Mouse (Mus musculus) neural tube, embryonic 12.5 days (tissue): ENCODE measurements around the gene Lipe. TPM values are rescaled to one million over a fixed set of nuclear protein-coding genes. Genes with fewer than 3 reads are reported as not detected.

ENCODE experiments used
- ATAC-seq: fragments of 200-750 bp; cut with Nextera tagmentation; 2 replicates; pipeline ENCODE4 v1.8.0; 2017; ENCODE audit warnings: low read depth, mild to moderate bottlenecking, moderate TSS enrichment, moderate library complexity; ENCODE audit not compliant: low FRiP score
- H3K27ac ChIP-seq: fragments of 300-500 bp; sonication (generic); 2 replicates; pipeline ENCODE4 v1.5.1; 2016
- H3K27me3 ChIP-seq: fragments of 300-500 bp; sonication (generic); replicated peaks from 2 replicates; pipeline ENCODE4 v1.6.1; 2016; ENCODE audit warnings: mild to moderate bottlenecking
- H3K36me3 ChIP-seq: fragments of 300-500 bp; sonication (generic); 2 replicates; pipeline ENCODE4 v1.6.1; 2016; ENCODE audit warnings: mild to moderate bottlenecking
- H3K4me1 ChIP-seq: fragments of 300-500 bp; sonication (generic); 2 replicates; pipeline ENCODE4 v1.6.1; 2016
- H3K4me2 ChIP-seq: fragments of 300-500 bp; sonication (generic); replicated peaks from 2 replicates; pipeline ENCODE4 v1.6.1; 2016; ENCODE audit warnings: mild to moderate bottlenecking
- H3K4me3 ChIP-seq: fragments of 300-500 bp; sonication (generic); 2 replicates; pipeline ENCODE4 v1.5.1; 2016
- H3K9ac ChIP-seq: fragments of 300-500 bp; sonication (generic); 2 replicates; pipeline ENCODE4 v1.6.1; 2016; ENCODE audit warnings: mild to moderate bottlenecking
- H3K9me3 ChIP-seq: fragments of 300-500 bp; sonication (generic); 2 replicates; pipeline ENCODE4 v1.6.1; 2016; ENCODE audit warnings: mild to moderate bottlenecking
- WGBS: fragments of 180-500 bp; shearing (Covaris S2); methylation state at CpG from one replicate; pipeline ENCODE4 v1.1.7; 2016; 5-methylcytosine and 5-hydroxymethylcytosine counted together
- polyA plus RNA-seq: library from polyadenylated mRNA; unstranded; fragments of >200 nt; fragmentation: Nextera tagmentation; extraction: Ambion mirVana; gene quantifications from 2 replicates; pipeline ENCODE4 v1.2.1, GENCODE M21; 2016

Gene Lipe
- 10.7 and 11.6 TPM in 2 replicates for polyA plus RNA-seq

DNA sequence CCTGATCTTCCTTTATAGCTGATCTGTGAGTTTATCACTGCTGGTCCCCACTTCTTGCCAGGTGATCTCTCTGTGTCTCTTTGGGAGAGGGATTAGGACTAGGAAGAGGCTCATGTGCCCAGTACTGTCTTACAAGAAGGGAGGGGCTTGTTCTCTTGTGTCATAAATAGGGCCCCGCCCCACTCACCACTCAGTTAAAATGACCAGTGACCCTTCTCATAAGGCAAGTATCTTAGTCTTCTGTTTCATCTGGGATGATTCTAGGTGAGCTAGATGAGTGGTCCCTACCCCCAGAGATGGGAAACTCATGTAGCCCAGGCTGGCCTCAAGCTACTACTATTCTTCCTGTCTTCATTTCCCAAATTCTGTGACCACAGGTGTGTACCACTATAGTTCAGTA lies at the start of gene Lipe:
Lipe (minus strand) TSS at position 101 of the 400 bp plus-strand sequence.
- H3K27me3 ChIP-seq: no peaks in the 10 kb centered on the region
- H3K4me1 ChIP-seq: peaks cover 21% of the 10 kb centered on the region
- H3K4me2 ChIP-seq: no peak within 1 kb of the TSS
- no peak for ATAC-seq
- no peak within 1 kb of the TSS for H3K4me3 ChIP-seq
- 100% methylated on average over 1 of the region's 1 CpGs for WGBS
- H3K9ac ChIP-seq: no peak within 1 kb of the TSS
- no peak within 1 kb of the TSS for H3K27ac ChIP-seq
- H3K36me3 ChIP-seq: no peaks in the 10 kb centered on the region
- H3K9me3 ChIP-seq: no peaks in the 10 kb centered on the region

DNA sequence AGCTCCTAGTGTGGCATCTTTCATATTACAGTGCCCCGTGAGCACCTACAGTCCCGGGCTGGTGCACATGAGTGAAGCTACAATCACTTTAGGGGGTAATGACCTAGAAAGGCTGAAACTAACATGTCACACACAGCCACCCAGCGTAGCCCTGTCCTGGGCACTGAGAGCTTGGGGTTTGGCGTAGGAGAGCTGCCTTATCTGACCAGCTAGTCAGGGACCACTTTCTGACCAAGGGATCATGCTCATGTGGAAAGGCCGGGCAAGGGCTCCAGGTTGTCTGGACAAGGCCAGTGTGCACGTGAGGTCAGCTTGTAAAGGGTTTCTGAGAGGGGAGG lies 42.3 kb upstream of the Lipe start:
- Histone ChIP-seq H3K36me3 (no peaks in the 10 kb centered on the region), H3K4me3 (no peak overlapping the region), H3K9ac (no peak overlapping the region), H3K4me2 (no peak overlapping the region), H3K4me1 (no peaks in the 10 kb centered on the region), H3K27me3 (no peaks in the 10 kb centered on the region), H3K27ac (no peak overlapping the region), H3K9me3 (no peaks in the 10 kb centered on the region)
- 88% methylated on average over 6 of the region's 6 CpGs for WGBS
- ATAC-seq: no peak

GRCm38 (mm10) chr7:25439978-25440815 lies 41.7 kb upstream of the Lipe start:
- ATAC-seq: no peak
- Histone ChIP-seq H3K4me2 (no peak overlapping the region), H3K27me3 (no peaks in the 10 kb centered on the region), H3K4me1 (no peaks in the 10 kb centered on the region), H3K36me3 (no peaks in the 10 kb centered on the region), H3K27ac (no peak overlapping the region), H3K9me3 (no peaks in the 10 kb centered on the region), H3K4me3 (no peak overlapping the region), H3K9ac (no peak overlapping the region)
- WGBS: 89% methylated on average over 9 of the region's 9 CpGs

GRCm38 (mm10) chr7:25439124-25439822 lies 40.8 kb upstream of the Lipe start:
- no peaks in the 10 kb centered on the region for H3K9me3 ChIP-seq
- H3K27ac ChIP-seq: no peak overlapping the region
- no peak for ATAC-seq
- no peaks in the 10 kb centered on the region for H3K4me1 ChIP-seq
- H3K4me2 ChIP-seq: no peak overlapping the region
- H3K9ac ChIP-seq: no peak overlapping the region
- no peaks in the 10 kb centered on the region for H3K27me3 ChIP-seq
- no peak overlapping the region for H3K4me3 ChIP-seq
- 90% methylated on average over 8 of the region's 8 CpGs for WGBS
- no peaks in the 10 kb centered on the region for H3K36me3 ChIP-seq

DNA sequence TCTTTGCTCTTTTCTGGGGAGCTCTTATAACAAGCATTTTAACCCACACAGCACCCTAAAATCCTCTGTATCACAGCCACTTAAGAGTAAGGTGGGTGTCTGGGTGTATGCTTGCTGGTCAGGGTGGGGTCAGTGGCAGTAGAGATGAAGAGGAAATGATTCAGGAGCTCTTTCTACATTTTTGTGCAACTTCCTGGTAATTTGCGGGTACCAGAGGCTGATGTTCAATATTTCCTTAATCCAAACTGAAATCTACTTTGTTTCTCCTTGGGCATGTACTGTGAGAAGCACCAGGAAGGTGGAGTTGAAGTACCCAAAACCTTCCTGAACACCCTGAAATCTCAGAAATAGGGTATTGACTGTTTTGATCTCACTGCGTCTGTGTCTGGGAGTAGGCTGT lies 38.2 kb upstream of the Lipe start:
- Histone ChIP-seq H3K27ac (no peak overlapping the region), H3K4me2 (no peak overlapping the region), H3K36me3 (no peaks in the 10 kb centered on the region), H3K4me3 (no peak overlapping the region), H3K27me3 (no peaks in the 10 kb centered on the region), H3K4me1 (peaks cover 9% of the 10 kb centered on the region), H3K9ac (no peak overlapping the region), H3K9me3 (no peaks in the 10 kb centered on the region)
- WGBS: 87% methylated on average over 2 of the region's 2 CpGs
- no peak for ATAC-seq

DNA sequence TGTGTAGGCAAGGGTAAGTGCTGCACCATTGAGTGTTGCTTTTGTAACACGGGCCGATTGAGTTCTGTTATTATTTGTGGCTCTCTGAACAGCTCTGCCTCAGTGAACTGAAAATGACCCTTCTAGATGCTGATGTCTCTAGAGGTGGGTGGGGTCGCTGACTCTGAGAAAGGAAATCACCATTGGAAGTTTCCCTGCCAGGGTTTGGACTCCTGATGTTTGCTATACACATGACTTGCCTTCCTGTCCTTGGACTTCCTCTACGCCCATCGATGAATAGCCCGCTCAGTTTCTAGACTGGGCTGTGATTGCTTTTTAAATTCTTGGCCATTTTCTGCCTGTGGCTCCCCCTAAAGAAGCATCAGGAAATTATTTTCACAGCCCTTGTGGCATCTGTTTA lies 37.7 kb upstream of the Lipe start:
- no peaks in the 10 kb centered on the region for H3K36me3 ChIP-seq
- WGBS: 84% methylated on average over 6 of the region's 6 CpGs
- ATAC-seq: no peak
- no peak overlapping the region for H3K9ac ChIP-seq
- H3K4me2 ChIP-seq: no peak overlapping the region
- H3K4me3 ChIP-seq: no peak overlapping the region
- peaks cover 9% of the 10 kb centered on the region for H3K4me1 ChIP-seq
- H3K27me3 ChIP-seq: no peaks in the 10 kb centered on the region
- no peaks in the 10 kb centered on the region for H3K9me3 ChIP-seq
- no peak overlapping the region for H3K27ac ChIP-seq

DNA sequence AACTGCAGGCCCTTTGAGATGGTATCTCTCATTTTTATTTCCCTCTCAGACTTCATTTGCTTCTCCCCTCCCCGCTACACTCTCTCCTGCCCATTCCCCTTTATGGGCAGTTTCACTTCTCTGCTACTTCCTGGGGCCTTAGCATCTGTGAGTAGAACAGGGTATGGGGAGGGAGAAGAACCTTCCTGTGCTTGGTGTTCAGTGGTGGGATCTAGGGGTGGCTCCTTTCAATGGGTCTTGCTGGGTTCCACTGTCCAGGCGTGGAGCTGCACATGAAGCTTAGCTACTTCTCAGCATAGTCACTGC lies 37.0 kb upstream of the Lipe start:
- Histone ChIP-seq H3K36me3 (no peaks in the 10 kb centered on the region), H3K4me3 (no peak overlapping the region), H3K4me2 (no peak overlapping the region), H3K4me1 (peaks cover 9% of the 10 kb centered on the region), H3K9ac (no peak overlapping the region), H3K27ac (no peak overlapping the region), H3K9me3 (no peaks in the 10 kb centered on the region), H3K27me3 (no peaks in the 10 kb centered on the region)
- ATAC-seq: no peak
- 85% methylated on average over 2 of the region's 2 CpGs for WGBS

- no peaks in the 10 kb centered on the region for H3K36me3 ChIP-seq
- 87% methylated on average over 10 of the region's 10 CpGs for WGBS
Measured at GRCm38 (mm10) chr7:25434654-25435545, 36.4 kb upstream of the Lipe start.

DNA sequence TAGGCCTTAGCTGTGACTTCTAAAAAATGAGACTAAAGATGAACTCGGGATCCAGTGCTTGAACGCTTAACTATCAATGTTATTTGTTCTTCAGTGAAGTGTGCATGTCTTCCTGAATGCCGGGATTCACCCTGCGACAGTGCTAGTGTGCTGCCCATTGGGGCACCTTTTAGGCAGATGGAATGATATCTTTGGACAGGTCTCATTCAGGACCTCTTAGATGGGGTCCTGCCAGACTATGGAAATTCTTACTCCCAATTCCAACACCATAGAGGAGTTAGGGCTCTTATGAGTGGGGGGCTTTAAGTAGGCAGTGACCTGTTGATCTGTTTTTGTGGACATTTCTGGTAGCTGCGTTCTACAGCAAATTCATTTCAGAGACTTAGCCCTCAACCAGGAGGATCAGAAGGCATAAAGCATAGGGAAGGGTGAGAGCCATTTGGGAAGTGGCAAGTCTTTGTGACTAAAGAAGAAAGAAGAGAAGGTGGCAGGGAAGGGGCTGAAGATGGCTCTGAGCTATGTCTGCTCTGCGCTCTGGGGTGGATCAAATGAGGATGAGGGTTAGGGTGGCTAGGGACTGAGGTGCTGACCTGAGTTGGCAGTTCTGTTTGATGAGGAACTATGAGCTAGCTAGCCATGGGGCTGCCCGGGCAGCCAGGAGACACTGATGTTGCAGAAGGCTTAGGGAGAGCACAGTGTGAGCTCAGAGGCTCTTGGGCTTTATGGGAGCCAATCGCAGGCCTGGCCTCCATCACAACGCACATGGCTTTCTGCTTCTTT lies 35.5 kb upstream of the Lipe start:
- H3K4me2 ChIP-seq: no peak overlapping the region
- ATAC-seq: no peak
- H3K9ac ChIP-seq: no peak overlapping the region
- WGBS: 88% methylated on average over 9 of the region's 9 CpGs
- no peaks in the 10 kb centered on the region for H3K9me3 ChIP-seq
- no peaks in the 10 kb centered on the region for H3K36me3 ChIP-seq
- peaks cover 9% of the 10 kb centered on the region for H3K4me1 ChIP-seq
- no peak overlapping the region for H3K4me3 ChIP-seq
- H3K27ac ChIP-seq: no peak overlapping the region
- no peaks in the 10 kb centered on the region for H3K27me3 ChIP-seq

More at GRCm38 (mm10) chr7:25434654-25435545, 36.4 kb upstream of the Lipe start:
- Histone ChIP-seq H3K27me3 (no peaks in the 10 kb centered on the region), H3K27ac (no peak overlapping the region), H3K4me1 (peaks cover 9% of the 10 kb centered on the region), H3K4me3 (no peak overlapping the region), H3K9me3 (no peaks in the 10 kb centered on the region), H3K9ac (no peak overlapping the region), H3K4me2 (no peak overlapping the region)
- ATAC-seq: no peak

DNA sequence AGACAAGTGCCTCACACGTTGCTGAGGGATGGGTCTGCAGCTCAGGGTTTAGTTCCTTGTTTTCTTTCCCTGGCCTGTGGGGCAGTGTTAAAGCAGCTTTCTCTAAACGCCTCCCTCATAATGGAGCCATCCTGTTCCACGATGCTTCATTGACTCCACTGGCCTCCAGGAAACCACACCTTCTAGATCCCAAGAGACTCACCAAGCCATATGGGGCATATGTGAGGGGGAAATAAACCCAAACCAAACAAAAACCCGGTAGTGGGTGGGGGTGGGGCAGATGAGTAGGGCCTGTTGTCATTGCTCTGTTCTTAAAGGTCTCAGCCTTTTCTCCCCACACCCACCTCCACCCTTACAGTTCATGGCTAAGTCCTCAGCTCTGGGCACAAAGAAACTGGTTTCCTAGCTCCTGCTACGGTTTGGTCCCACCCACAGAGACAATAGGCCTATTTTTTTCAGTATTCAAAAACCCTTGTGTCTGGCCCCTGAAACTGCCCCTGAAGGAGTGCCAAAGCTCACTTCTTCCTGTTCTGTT lies 34.6 kb upstream of the Lipe start:
- Histone ChIP-seq H3K4me1 (peaks cover 9% of the 10 kb centered on the region), H3K36me3 (no peaks in the 10 kb centered on the region), H3K9me3 (no peaks in the 10 kb centered on the region), H3K27me3 (no peaks in the 10 kb centered on the region), H3K4me3 (no peak overlapping the region), H3K9ac (no peak overlapping the region), H3K27ac (no peak overlapping the region), H3K4me2 (no peak overlapping the region)
- no peak for ATAC-seq
- WGBS: 8% methylated on average over 5 of the region's 5 CpGs

GRCm38 (mm10) chr7:25432381-25432780 lies 33.9 kb upstream of the Lipe start:
- Histone ChIP-seq H3K4me3 (no peak overlapping the region), H3K4me1 (peaks cover 9% of the 10 kb centered on the region), H3K36me3 (no peaks in the 10 kb centered on the region), H3K27ac (no peak overlapping the region), H3K9ac (no peak overlapping the region), H3K9me3 (no peaks in the 10 kb centered on the region), H3K27me3 (no peaks in the 10 kb centered on the region), H3K4me2 (no peak overlapping the region)
- no peak for ATAC-seq
- 91% methylated on average over 6 of the region's 6 CpGs for WGBS
